Mouse (Mus musculus) heart, embryonic 15.5 days (tissue): ENCODE results near the gene Krtap1-5. TPM values are rescaled to one million over a fixed set of nuclear protein-coding genes. Genes with fewer than 3 reads are reported as not detected.

Experiments used
- polyA plus RNA-seq: library from polyadenylated mRNA; unstranded; fragments of >200 nt; fragmentation: Nextera tagmentation; extraction: Ambion mirVana; gene quantifications from 2 replicates; pipeline ENCODE4 v1.2.1, GENCODE M21; 2015

Gene Krtap1-5
- polyA plus RNA-seq, 1 experiment from 2014 or later: not detected

Other genes starting within 250 kb of the Krtap1-5 start
- gene Krt26, start 243.1 kb downstream of the Krtap1-5 start, polyA plus RNA-seq: not detected in 2 replicates
- gene Krt27, start 229.9 kb downstream of the Krtap1-5 start, polyA plus RNA-seq: not detected in 2 replicates
- gene Krt28, start 206.1 kb downstream of the Krtap1-5 start, polyA plus RNA-seq: not detected in 2 replicates
- 11.8 and 18.2 TPM in 2 replicates for gene Krt10, start 191.7 kb downstream of the Krtap1-5 start, polyA plus RNA-seq
- not detected in 2 replicates for gene Krt12, start 158.8 kb downstream of the Krtap1-5 start, polyA plus RNA-seq
- gene Krt20, start 142.9 kb downstream of the Krtap1-5 start, polyA plus RNA-seq: 0.43 and 0.68 TPM in 2 replicates
- 0.32 and 0.35 TPM in 2 replicates for gene Krt23, start 87.9 kb downstream of the Krtap1-5 start, polyA plus RNA-seq
- not detected in 2 replicates for gene Krt39, start 59.7 kb downstream of the Krtap1-5 start, polyA plus RNA-seq
- not detected in 2 replicates for gene Krt40, start 37.9 kb downstream of the Krtap1-5 start, polyA plus RNA-seq
- not detected in 2 replicates for gene Krtap3-3, start 30.2 kb downstream of the Krtap1-5 start, polyA plus RNA-seq
- gene Krtap3-2, start 24.2 kb downstream of the Krtap1-5 start, polyA plus RNA-seq: not detected in 2 replicates
- gene Gm11939, start 21.6 kb downstream of the Krtap1-5 start, polyA plus RNA-seq: not detected in 2 replicates
- gene Krtap3-1, start 14.4 kb downstream of the Krtap1-5 start, polyA plus RNA-seq: not detected in 2 replicates
- not detected in 2 replicates for gene Krtap1-4, start 2.6 kb upstream of the Krtap1-5 start, polyA plus RNA-seq
- gene Krtap1-3, start 10.3 kb upstream of the Krtap1-5 start, polyA plus RNA-seq: not detected in 2 replicates
- gene Krtap9-3, start 17.1 kb upstream of the Krtap1-5 start, polyA plus RNA-seq: not detected in 2 replicates
- gene Gm11938, start 22.3 kb upstream of the Krtap1-5 start, polyA plus RNA-seq: not detected in 2 replicates
- gene Gm11937, start 29.2 kb upstream of the Krtap1-5 start, polyA plus RNA-seq: not detected in 2 replicates
- not detected in 2 replicates for gene Krtap2-4, start 33.8 kb upstream of the Krtap1-5 start, polyA plus RNA-seq
- not detected in 2 replicates for gene Gm11562, start 39.4 kb upstream of the Krtap1-5 start, polyA plus RNA-seq
- gene Krtap4-1, start 47.2 kb upstream of the Krtap1-5 start, polyA plus RNA-seq: not detected in 2 replicates
- not detected in 2 replicates for gene Krtap4-2, start 54.1 kb upstream of the Krtap1-5 start, polyA plus RNA-seq
- not detected in 2 replicates for gene Krtap4-7, start 63.1 kb upstream of the Krtap1-5 start, polyA plus RNA-seq
- not detected in 2 replicates for gene Gm11555, start 69.2 kb upstream of the Krtap1-5 start, polyA plus RNA-seq
- not detected in 2 replicates for gene Gm11563, start 77.9 kb upstream of the Krtap1-5 start, polyA plus RNA-seq
- not detected in 2 replicates for gene Krtap4-6, start 84.9 kb upstream of the Krtap1-5 start, polyA plus RNA-seq
- gene Gm14190, start 109.7 kb upstream of the Krtap1-5 start, polyA plus RNA-seq: not detected in 2 replicates
- not detected in 2 replicates for gene Gm14180, start 153.3 kb upstream of the Krtap1-5 start, polyA plus RNA-seq
- gene Gm11595, start 191.9 kb upstream of the Krtap1-5 start, polyA plus RNA-seq: not detected in 2 replicates
- gene Krtap4-8, start 199.7 kb upstream of the Krtap1-5 start, polyA plus RNA-seq: not detected in 2 replicates
- not detected in 2 replicates for gene Krtap4-9, start 204.2 kb upstream of the Krtap1-5 start, polyA plus RNA-seq
- gene Gm11596, start 212.5 kb upstream of the Krtap1-5 start, polyA plus RNA-seq: not detected in 2 replicates
- not detected in 2 replicates for gene Gm11569, start 217.9 kb upstream of the Krtap1-5 start, polyA plus RNA-seq
- gene Gm11554, start 223.4 kb upstream of the Krtap1-5 start, polyA plus RNA-seq: not detected in 2 replicates
- not detected in 2 replicates for gene Krtap4-13, start 228.9 kb upstream of the Krtap1-5 start, polyA plus RNA-seq
- gene Gm11564, start 234.7 kb upstream of the Krtap1-5 start, polyA plus RNA-seq: not detected in 2 replicates